Mouse (Mus musculus): ENCODE data around the gene Rchy1. TPM values are rescaled to one million over a fixed set of nuclear protein-coding genes. Genes with fewer than 3 reads are reported as not detected.

Rchy1 gene
- 10 to 100 TPM; 32.3 to 35.0 TPM for total RNA-seq (2021)
- long read RNA-seq, experiment 1, transcript Rchy1-201 (9 exons, 1,967 nt), result major isoform, 54 of 63 reads
- long read RNA-seq, experiment 1, partial matches to known transcripts, result 0 of 63 reads
- long read RNA-seq, experiment 1, other reads (novel, unspliced or antisense), result 7 of 63 reads
- long read RNA-seq, experiment 2, transcript Rchy1-201 (9 exons, 1,967 nt), result major isoform, 36 of 44 reads
- long read RNA-seq, experiment 2, partial matches to known transcripts, result 4 of 44 reads
- long read RNA-seq, experiment 2, other reads (novel, unspliced or antisense), result 3 of 44 reads

DNA sequence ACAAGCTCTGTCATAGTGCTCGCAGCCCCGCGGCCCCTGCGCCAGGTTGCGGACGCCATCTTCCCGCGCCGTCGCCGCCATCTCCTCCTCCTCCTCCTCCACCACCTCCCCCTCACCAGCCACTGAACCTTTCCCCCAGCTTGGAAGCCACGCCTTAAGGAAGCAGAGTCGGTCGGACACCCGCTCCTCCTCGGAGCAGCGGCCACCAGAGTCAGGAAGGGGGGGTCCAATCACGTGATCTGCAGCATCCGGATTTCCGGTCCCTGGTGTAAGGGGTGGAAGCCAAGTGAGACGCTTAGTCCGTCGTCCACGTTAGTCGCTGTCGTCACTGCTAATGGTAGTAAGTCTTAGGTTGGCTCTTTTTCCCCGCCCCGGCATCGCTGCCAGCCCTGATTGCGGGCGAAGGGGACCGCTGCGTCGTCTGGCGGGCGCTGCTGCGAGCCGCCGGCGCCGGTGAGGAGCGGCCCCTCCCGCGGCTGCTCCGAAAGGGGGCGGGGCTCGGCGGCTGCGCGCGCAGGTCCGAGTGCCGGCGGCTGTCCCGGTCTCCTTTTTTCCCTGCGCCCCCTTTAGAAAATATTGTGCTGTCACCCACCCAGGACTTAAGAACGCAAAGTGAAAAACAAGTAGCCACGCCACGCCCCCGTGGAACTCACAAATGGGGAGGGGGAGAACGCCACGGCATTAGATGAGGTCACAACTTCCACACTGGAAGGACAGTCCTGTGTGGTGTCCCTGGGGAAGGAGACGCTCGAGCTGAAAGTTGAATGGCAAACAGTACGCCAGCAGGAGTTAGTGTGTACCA, at the start of gene Rchy1:
Gene Rchy1, minus strand, starts transcription at position 430 of the 802 bp plus-strand sequence.
- peak; percentile 95 to 96 for DNase-seq
- intact Hi-C loops (cut with DNase I), result loop anchor here (5.0 to 10.0 kb wide), 2 partner anchors 79 to 152 kb away; partner anchors contain the start of gene Cdkl2

DNA sequence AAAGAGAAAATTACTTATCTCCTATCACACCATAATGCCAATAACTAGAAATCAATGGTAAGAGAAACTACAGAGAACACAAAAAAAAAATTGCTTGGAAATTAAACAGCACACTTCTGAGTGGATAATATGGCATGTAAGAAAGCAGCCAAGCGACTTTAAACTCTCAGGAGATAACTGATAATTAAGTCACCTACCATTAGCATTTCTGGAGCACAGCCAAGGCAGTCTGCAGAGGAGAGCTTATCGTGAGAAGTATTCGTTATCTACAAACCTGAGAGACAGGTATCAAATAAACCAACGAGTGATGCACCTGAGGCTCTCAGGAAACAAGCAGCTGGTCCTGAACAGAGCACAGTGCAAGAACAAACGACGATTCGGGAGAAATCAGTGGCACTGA, 48.9 kb upstream of the Rchy1 start:
- intact Hi-C loops (cut with DNase I), result no loop called here
- DNase-seq, result no peak

DNA sequence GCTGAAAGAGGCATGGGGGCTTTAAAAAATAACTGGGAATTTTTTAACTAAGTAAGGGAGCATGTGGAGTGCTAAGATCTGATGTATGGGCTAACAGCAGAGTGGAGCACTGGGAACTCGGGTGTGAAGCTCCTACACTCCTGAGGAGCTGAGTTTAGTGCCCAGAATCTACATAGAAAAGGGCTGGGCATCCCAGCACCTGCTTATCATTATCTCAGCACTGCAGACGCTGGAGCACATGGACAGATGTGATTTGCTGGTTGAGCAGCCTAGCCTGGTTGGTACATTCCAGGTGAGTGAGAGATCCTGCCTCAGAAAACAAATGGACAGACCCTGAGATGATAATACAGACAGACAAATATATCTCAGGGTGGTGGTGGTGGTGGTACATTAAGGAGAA, 47.0 kb upstream of the Rchy1 start:
- intact Hi-C loops (cut with DNase I), result no loop called here
- DNase-seq, result no peak

DNA sequence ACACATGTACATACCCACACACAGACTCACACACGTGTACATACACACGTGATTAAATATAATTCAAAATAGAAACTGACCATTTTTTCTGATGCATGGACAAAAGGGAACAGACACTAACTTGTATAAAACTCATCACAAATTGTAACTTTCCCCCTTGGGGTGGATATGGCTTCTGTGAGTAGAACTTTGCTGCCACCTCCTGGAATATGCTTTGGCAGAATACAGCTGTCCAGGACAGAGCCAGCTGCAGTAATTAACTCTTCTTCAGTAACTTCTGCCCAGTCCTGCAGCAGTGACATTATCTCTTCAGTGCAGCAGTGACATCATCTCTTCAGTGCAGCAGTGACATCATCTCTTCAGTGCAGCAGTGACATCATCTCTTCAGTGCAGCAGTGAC, 40.1 kb upstream of the Rchy1 start:
- DNase-seq, result peak; percentile 7 to 31
- intact Hi-C loops (cut with DNase I), result loop anchor here (2.0 kb wide), 1 partner anchor 538 kb away; no protein-coding TSS in a partner anchor

DNA sequence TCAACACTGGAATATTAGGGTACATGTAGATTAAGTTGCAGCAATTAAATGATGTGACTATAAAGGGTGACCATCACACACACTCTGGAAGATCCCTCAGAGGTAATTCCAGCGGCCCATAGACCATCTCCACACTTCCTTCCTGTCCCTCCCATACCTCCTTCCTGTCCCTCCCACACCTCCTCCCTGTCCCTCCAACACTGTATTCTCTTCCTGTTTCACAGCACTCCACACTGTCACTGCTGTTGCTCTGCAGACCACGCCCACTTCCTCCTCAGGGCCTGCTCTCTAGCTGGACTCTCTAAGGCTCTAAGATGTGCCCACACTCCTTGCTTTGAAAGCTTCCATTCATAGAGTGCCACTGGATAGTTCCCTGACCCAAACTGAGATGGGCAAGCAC, 37.9 kb upstream of the Rchy1 start:
- intact Hi-C loops (cut with DNase I), result no loop called here
- peak in 1 of 2 experiments; percentile 5 for DNase-seq

DNA sequence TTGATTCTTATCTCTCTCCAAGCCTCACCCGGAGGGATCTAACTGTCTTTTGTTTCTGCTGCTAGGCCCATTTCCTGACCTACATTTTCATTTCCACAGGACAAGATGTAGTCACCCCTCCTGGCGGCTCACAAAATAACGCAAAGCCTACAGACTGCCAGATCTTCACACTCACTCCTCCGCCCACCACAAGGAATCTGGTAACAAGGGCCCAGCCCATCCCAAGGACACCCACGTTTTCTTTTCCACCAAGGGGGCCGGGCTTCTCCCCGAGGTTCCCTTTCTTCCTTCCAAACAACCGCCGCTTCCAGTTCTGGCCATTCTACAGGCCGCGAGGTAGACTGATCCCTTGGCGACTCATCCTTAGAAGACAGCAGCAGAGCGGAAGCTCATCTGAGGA, 31.7 kb upstream of the Rchy1 start:
- intact Hi-C loops (cut with DNase I), result no loop called here
- peak; percentile 6 to 10 for DNase-seq

DNA sequence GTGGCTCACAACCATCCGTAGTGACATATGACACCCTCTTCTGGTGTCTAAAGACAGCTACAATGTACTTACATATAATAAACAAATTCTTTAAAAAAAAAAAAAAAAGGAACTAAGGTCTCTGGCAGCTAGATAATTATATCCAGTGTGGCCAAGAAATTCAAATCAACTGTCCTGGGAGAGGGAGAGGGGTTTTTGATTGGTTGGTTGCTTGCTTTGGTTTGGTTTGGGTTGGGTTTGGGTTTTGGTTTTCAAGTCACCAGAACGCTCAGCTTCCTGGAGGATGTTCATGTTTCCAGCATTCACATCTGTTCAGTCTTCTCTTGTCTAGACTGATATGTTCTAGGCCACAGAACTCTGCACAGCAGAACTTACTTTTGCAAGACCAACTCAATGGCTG, 30.2 kb upstream of the Rchy1 start:
- intact Hi-C loops (cut with DNase I), result no loop called here
- DNase-seq, result no peak

DNA sequence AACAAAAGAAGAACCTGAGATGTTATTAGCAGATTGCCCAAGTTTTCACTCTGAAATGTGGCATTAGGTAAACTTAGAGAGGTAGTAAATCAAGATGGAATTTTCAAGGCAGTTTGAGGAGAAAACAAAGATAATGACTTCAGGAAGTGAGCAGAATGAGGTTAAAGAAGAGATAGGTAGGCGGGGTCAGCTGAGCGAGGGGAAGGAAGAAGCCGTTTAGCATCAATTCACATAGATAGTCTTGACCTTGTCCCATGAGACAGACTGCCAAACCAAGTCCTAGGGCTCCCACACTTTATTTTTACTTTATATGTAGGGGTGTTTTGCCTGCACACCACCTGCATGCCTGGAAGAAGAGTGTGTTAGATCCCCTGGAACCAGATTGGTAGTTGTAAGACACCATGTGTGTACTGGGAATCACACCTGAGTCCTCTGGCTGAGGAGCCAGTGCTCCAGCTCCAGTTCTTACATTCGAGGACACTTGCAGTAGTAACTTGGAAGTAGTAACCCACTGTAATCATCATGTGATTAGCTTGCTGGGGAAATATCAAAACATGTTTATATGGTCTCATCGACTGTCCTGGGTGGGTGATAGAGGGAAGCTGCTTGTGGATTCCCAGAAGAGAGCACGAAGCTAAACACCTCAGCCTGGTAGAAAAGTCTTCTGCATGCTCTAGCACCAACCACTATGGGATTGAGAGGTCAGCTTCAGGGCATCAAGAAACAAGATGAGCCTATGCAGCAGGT, 28.5 kb upstream of the Rchy1 start:
- intact Hi-C loops (cut with DNase I), result no loop called here
- no peak for DNase-seq

DNA sequence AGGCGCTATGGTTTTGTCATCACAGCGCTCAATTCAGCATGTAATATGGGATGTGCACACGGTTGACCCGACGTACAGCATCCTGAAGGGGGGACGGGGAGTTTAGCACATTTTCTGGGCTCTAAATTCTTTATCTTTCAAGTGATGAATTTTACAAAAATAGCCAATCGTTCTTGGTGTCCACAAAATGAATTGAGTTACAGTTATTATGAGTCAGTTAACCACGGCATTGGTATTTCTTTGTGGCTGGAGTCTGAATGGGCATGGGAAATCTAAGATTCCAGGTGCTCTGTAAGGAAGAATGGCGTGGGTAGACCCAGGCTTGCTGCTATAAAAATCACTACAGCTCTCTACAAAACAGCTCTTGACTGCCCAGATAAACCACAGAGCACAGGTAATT, 26.4 kb upstream of the Rchy1 start:
- intact Hi-C loops (cut with DNase I), result no loop called here
- no peak for DNase-seq

DNA sequence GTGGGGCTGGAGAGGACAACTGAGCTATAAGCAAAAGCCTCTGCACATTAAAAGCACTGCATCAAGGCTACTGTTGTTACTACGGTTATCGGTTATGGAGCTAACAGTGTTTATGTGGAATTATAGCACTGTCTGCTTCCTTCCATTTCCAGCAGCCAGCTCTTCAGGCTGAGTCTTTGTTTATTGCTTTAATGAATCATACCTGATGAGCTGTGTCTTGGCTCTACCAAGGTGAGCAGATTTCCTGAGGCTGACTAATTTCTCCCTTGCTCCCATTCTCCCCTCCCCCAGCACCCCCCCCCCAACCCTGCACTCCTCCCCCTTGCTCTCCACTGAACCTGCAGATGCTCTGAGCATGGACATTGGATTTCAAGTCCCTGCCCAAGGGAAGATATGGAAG, 24.9 kb upstream of the Rchy1 start:
- intact Hi-C loops (cut with DNase I), result no loop called here
- DNase-seq, result no peak

DNA sequence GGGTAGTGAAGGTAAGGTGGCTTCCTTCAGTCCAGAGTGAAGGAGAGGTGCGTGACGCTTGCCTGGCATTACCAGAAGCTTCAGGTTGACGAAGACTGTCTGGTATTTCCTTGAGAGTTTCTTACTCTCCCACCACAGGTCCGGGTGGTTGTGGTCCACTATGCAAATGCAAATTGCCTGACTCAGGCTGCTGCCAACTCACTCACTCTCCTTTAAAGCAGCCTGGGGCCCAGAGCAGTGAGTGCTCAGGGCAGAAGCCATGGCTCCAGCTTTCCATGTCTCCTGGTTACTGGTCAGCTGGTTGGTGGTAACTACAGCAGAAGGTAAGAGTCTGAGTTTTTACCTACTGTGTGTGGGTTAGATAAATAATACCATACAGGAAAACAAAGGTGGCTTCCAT, 24.4 kb upstream of the Rchy1 start, which contains the start of gene Odaph:
Gene Odaph, plus strand, starts transcription at position 240 of the 400 bp plus-strand sequence.
- intact Hi-C loops (cut with DNase I), result no loop called here
- no peak for DNase-seq

DNA sequence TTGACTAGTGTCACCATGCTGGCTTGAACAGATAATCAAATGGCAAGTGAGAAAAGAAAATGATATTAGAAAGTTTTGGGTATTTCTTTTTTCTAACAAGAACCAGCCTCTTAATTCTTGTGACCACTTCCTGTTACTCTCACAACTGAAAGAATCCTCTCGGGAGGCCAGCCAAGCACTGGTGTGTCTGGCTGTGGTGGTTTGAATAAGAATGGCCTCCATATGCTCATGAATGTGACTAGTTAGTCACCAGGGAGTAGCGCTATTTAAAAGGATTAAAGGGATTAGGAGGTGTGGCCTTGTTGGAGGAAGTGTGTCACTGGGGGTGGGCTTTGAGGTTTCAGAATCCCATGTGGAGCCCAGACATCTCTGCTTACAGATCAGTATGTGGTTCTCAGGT, 22.9 kb upstream of the Rchy1 start:
- no peak for DNase-seq
- intact Hi-C loops (cut with DNase I), result no loop called here

DNA sequence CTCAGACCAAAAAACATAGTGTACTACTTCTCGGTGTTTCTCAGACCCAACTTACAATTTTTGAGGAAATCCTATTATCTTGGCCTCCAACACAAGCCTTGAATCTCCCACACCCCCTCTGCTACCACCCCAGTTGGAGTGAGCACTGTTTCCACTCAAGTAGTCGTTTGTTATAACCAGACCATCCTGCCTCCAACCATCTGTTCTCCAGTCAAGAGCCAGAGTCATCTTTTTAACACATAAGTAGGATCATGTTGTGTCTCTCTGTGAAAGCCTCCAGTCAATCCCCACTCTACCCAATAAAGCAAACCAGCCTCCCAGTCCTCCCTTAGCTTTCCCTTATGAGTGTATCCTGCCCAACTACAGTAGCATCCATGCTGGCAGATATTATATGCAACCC, 20.6 kb upstream of the Rchy1 start:
- DNase-seq, result no peak
- intact Hi-C loops (cut with DNase I), result no loop called here

DNA sequence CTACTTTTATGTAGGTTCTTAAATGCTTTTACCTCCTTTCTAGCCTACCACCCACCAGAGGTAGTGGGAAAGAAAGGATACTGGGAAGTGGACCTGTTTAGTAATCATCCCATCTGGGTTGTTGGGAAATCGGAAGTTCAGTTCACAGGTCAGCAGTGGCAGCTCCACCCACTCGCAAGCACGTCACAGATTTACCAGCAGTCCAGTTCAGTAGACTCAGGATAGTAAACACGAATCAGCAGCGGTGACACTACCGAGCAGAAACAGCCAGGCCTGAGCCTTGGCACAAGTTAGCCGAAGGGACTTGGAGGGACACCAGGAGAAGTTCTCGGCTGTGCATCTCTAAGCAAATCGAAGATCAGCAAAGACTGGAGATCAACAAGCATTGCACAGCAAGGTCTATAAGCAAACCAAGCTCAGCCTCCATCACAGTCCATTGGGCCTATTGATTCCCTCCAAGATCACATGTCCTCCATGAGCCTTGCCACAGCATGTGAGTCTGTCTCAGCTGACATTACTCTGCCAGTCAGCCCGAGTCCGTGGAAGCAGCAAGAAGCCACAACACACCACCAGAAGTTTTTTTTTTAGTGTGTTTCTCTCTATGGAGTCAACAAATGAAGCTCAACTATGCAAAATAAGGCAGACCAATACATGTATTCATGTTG, 18.4 kb upstream of the Rchy1 start:
- intact Hi-C loops (cut with DNase I), result no loop called here
- no peak for DNase-seq

DNA sequence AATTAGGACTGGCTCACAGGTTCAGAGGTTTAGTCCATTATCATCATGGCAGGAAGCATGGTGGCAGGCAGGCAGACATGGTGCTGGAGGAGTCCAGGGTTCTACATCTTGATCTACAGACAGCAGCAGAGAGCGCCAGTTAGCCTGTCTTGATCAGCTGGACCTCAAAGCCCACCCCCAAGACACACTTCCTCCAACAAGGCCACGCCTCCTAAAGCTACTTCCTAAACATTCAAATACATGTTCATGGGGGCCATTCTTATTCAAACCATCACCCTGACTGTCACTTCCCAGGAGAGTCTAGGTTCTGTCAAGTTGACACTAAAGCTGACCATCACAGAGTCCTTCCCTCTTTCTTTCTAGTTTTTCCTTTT, 14.5 kb upstream of the Rchy1 start:
- intact Hi-C loops (cut with DNase I), result no loop called here
- DNase-seq, result no peak

DNA sequence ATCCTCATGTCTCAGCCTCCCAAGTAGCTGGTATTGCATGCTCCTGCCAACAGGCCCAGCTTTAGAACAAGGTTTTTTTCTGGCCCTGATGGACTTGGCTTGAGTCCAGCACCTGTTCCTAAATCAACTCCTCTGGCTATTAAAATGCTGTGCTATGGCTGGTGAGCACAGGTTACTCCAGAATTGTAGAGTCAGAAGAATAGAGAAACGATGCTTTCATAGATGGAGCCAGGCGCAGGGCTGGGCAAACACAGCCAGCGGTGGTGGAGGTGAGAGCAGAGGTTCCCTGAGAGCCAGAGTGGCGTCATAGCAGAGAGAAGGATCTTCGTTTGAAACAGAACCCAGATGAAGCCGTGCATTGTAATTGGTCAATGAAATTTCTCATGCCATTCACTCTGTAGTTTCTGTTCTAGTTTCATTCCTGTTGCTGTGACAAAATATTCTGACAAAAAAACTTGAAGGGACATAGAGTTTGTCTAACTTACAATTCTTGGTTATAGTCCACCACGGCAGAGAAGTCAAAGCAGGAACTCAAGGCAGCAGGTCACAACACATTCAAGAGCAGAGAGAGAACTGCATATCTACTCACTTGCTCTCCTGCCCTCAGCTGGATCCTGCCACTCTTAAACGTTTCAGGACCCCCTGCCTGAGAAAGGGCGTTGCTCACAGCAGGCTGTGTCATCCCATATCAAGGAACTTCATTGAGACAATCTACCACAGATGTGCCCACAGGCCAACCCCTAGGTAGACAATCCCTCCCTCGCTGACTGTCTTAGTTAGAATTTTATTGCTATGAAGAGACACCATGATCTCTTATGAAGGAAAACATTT, 13.9 kb upstream of the Rchy1 start:
- intact Hi-C loops (cut with DNase I), result no loop called here
- no peak for DNase-seq

DNA sequence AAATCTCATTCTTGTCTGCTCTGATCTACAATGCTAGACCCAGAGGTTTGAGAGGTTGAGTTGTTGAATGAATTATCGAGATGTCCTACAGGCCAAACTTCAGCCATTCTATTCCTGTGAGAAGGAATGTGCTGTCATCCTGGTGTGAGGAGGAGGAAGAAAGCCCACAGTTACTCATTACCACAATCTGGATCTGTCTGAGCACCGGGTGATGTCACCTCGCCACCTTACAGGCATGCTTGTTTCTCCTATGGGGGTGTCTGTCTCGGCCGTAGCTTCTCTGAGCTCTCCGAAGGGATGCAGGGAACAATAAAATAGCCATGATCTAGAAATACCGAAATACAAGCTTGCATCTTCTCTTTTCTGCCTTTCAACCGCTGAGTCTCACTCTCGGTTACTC, 12.9 kb upstream of the Rchy1 start:
- no peak for DNase-seq
- intact Hi-C loops (cut with DNase I), result no loop called here

DNA sequence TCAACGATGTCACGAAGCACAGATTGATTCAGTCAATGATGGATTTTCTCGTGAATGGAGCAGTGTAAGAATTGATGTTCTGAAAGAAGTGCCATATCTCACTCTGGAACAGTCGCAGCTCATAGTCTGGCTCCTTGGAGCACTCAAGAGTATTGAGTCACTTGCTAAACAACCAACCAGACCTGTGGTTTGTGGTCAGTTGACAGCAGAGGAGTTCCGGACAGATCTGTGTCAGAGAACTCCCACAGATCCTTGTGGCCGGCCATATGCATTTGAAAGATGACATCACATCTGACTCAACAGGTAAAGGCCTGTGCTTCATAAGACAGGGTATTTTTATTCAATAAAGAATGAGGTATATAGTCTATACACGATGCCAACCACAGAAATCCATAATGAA, 11.1 kb upstream of the Rchy1 start:
- intact Hi-C loops (cut with DNase I), result no loop called here
- no peak for DNase-seq

DNA sequence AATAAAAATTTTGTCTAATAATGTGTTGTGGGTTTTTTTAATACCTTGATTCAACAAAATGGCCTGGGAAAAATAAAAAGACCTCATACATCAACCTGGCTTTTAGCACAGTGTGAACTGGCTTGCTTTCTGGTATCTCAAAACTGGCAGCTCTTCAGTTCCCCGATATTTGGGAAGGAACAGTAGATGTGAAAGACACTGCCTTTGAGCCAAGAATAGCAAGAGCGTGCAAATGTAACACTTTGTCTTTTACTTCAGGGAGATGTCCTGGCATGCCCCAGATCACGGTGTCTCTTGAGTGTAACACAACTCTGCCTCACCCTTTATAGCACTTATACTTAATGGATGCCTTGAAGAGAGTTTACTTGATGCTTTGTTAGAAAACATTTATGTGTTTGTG, 9.2 kb upstream of the Rchy1 start:
- DNase-seq, result no peak
- intact Hi-C loops (cut with DNase I), result no loop called here

DNA sequence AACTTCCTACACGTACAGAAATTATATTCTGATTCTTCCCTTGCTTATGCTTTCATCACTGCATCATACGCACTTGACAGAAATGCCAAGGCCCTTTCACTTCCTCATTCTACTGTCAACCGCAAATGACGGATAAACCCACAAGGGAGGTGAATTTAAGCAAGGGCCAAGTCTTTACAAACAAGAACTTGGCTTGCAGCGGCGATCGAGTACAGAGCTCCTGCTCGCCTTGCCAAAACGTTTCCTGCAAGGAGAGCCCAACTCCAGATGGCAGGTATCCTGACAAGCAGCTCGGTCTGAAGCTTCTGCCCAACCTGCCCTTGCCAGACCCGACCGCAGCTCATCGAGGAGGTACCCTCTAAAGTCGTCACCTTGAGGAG, 619 bp downstream of the Rchy1 start:
- intact Hi-C loops (cut with DNase I), result loop anchor here (5.0 to 10.0 kb wide), 2 partner anchors 80 to 153 kb away; partner anchors contain the start of gene Cdkl2
- no peak for DNase-seq

Data from heart, postnatal 14 days (tissue).